Mouse (Mus musculus): ENCODE measurements around the gene Trappc3. TPM values are rescaled to one million over a fixed set of nuclear protein-coding genes. Genes with fewer than 3 reads are reported as not detected.

The Trappc3 gene
- polyA plus RNA-seq (2012; fragmentation: generic; extraction: Trizol): 100 to 1,000 TPM in 1 of 2 experiments, 10 to 100 TPM in 1; 66.0 to 113 TPM

GRCm38 (mm10) chr4:126262119-126262807 is at the start of gene Trappc3:
Gene Trappc3 (plus strand): TSS chr4:126262325.

GRCm38 (mm10) chr4:126256131-126256791 is 5.9 kb upstream of the Trappc3 start, which contains the start of gene Map7d1:
Gene Map7d1 (minus strand): TSS chr4:126256343.

DNA sequence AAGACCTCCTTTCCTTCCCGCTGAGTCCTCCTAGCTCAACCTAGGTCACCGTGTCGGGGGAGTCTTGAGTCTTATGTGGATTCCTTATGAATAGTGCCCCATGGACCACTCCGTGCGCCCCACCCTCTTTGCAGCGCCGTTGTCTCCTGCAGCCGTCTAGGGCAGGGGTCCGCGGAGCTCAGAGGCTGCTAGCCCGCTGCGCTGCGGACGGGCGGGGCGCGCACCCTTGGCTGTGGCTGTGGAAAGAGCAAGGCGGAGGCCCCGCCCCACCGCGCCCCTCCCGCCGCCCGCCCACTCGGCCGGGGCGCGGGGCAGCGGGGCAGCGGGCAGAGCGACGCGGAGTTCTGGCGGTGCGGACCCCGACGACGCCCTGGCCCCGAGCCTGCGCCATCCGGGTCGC is 24.4 kb downstream of the Trappc3 start, which contains the start of gene Col8a2:
Gene Col8a2, plus strand, starts transcription at position 302 of the 400 bp plus-strand sequence.

DNA sequence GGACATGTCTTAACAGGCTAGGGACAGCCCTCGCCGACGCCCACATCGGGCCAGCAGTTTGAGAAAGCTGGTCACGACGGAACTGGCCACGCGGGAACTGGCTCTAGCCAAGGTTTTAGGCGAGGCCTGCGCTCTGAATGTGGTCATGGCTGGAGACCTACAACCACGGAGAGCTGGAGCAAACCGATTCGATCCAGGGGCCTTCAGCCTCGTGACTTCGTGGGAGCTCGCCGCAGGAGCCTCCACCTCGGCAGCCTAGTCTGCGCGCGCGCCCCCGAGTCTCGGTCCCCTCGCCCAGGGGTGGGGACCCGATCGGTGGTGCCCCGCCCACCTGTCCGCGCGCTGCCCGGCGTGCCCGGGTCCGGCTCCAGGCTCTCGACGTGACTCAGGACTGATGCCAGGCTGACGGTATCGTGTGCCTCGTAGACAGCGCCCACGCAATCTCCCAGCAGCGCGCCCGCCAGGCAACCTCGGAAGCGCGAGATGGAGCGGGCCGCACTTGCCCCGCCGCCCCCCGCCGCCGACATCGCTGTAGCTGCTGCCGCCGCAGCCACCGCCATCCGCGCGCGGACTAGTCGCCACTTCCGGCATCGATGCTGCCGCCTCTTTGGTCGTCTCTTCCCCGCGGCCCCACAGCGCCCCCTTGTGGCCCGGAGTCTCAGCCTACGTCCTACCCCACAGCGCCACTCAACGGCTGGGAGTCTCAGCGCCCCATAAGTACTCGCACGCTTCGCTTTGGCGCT is 59.2 kb downstream of the Trappc3 start, which contains the start of gene Adprhl2:
Gene Adprhl2, minus strand, starts transcription at position 593 of the 743 bp plus-strand sequence.

GRCm38 (mm10) chr4:126325281-126325861 is 63.2 kb downstream of the Trappc3 start, which contains the start of gene Tekt2:
Gene Tekt2 (minus strand): TSS chr4:126325688.

Other genes starting within 250 kb of the Trappc3 start
- gene Csf3r, start 237.8 kb upstream of the Trappc3 start, polyA plus RNA-seq (2012; fragmentation: generic; extraction: Trizol): not detected
- gene Mrps15, start 215.4 kb upstream of the Trappc3 start, polyA plus RNA-seq (2012; fragmentation: generic; extraction: Trizol): 100 to 1,000 TPM in 1 of 2 experiments, 10 to 100 TPM in 1; 71.9 to 114 TPM
- 10 to 100 TPM; 26.3 to 36.2 TPM for gene Oscp1, start 203.8 kb upstream of the Trappc3 start, polyA plus RNA-seq (2012; fragmentation: generic; extraction: Trizol)
- 10 to 100 TPM; 33.7 to 54.4 TPM for gene Lsm10, start 165.7 kb upstream of the Trappc3 start, polyA plus RNA-seq (2012; fragmentation: generic; extraction: Trizol)
- 1 to 10 TPM; 2.4 to 8.0 TPM for gene Stk40, start 158.4 kb upstream of the Trappc3 start, polyA plus RNA-seq (2012; fragmentation: generic; extraction: Trizol)
- gene Eva1b, start 114.6 kb upstream of the Trappc3 start, polyA plus RNA-seq (2012; fragmentation: generic; extraction: Trizol): under 1 TPM; 0.04 to 0.39 TPM
- gene Sh3d21, start 98.8 kb upstream of the Trappc3 start, polyA plus RNA-seq (2012; fragmentation: generic; extraction: Trizol): under 1 TPM; 0.09 to 0.22 TPM
- 10 to 100 TPM; 11.5 to 69.4 TPM for gene Thrap3, start 59.6 kb upstream of the Trappc3 start, polyA plus RNA-seq (2012; fragmentation: generic; extraction: Trizol)
- gene Map7d1, start 6.0 kb upstream of the Trappc3 start, polyA plus RNA-seq (2012; fragmentation: generic; extraction: Trizol): 100 to 1,000 TPM in 1 of 2 experiments, 10 to 100 TPM in 1; 63.4 to 111 TPM
- gene Col8a2, start 24.5 kb downstream of the Trappc3 start, polyA plus RNA-seq (2012; fragmentation: generic; extraction: Trizol): 10 to 100 TPM in 1 of 2 experiments, under 1 TPM in 1; 0.14 to 10.3 TPM
- 10 to 100 TPM; 42.8 to 50.0 TPM for gene Adprhl2, start 59.4 kb downstream of the Trappc3 start, polyA plus RNA-seq (2012; fragmentation: generic; extraction: Trizol)
- gene Tekt2, start 63.4 kb downstream of the Trappc3 start, polyA plus RNA-seq (2012; fragmentation: generic; extraction: Trizol): 1 to 10 TPM in 1 of 2 experiments, under 1 TPM in 1; 0.25 to 1.0 TPM
- 1 to 10 TPM in 1 of 2 experiments, under 1 TPM in 1; 0.48 to 2.0 TPM for gene Ago3, start 167.2 kb downstream of the Trappc3 start, polyA plus RNA-seq (2012; fragmentation: generic; extraction: Trizol)
- gene Ago1, start 206.3 kb downstream of the Trappc3 start, polyA plus RNA-seq (2012; fragmentation: generic; extraction: Trizol): 10 to 100 TPM in 1 of 2 experiments, 1 to 10 TPM in 1; 1.8 to 16.0 TPM

Data from C3H10T1/2 (cell line).